Mouse (Mus musculus) hindbrain, postnatal 0 days (tissue): ENCODE measurements around the gene Unc13b. TPM values are rescaled to one million over a fixed set of nuclear protein-coding genes. Genes with fewer than 3 reads are reported as not detected.

Source experiments
- ATAC-seq: fragments of 200-750 bp; cut with Nextera tagmentation; 2 replicates; pipeline ENCODE4 v1.8.0; 2017; ENCODE audit warnings: mild to moderate bottlenecking, moderate TSS enrichment, moderate library complexity
- DNase-seq: peaks from one replicate; pipeline ENCODE4 v3.0.0-alpha.2; 2015; ENCODE audit warnings: low spot score
- H3K27ac ChIP-seq: fragments of 300-500 bp; sonication (generic); 2 replicates; pipeline ENCODE4 v1.5.1; 2014; ENCODE audit warnings: mild to moderate bottlenecking
- H3K27me3 ChIP-seq: fragments of 300-500 bp; sonication (generic); 2 replicates; pipeline ENCODE4 v1.6.1; 2014; ENCODE audit warnings: low read length, mixed read lengths; ENCODE audit not compliant: insufficient read depth
- H3K36me3 ChIP-seq: fragments of 300-500 bp; sonication (generic); 2 replicates; pipeline ENCODE4 v1.6.1; 2014; ENCODE audit warnings: low read length, mixed read lengths; ENCODE audit not compliant: insufficient read depth
- H3K4me1 ChIP-seq: fragments of 300-500 bp; sonication (generic); 2 replicates; pipeline ENCODE4 v1.6.1; 2014; ENCODE audit warnings: antibody characterized with exemption, low read length, mixed read lengths; ENCODE audit not compliant: insufficient read depth
- H3K4me2 ChIP-seq: fragments of 300-500 bp; sonication (generic); 2 replicates; pipeline ENCODE4 v1.6.1; 2014; ENCODE audit warnings: low read depth, mild to moderate bottlenecking, low read length, moderate library complexity, mixed read lengths
- H3K4me3 ChIP-seq: fragments of 300-500 bp; sonication (generic); 2 replicates; pipeline ENCODE4 v1.5.1; 2014; ENCODE audit warnings: low read length
- H3K9ac ChIP-seq: fragments of 300-500 bp; sonication (generic); replicated peaks from 2 replicates; pipeline ENCODE4 v1.6.1; 2014; ENCODE audit warnings: mild to moderate bottlenecking, low read length, moderate library complexity, mixed read lengths
- H3K9me3 ChIP-seq: fragments of 300-500 bp; sonication (generic); 2 replicates; pipeline ENCODE4 v1.6.1; 2016; ENCODE audit warnings: low read length, mixed read lengths
- CTCF ChIP-seq: IDR thresholded peaks from 2 replicates; pipeline ENCODE4 v1.5.1; 2016; ENCODE audit warnings: antibody characterized with exemption, control low read depth, low read depth
- WGBS: fragments of 180-500 bp; shearing (Covaris S2); extraction: QIAGEN DNeasy Blood & Tissue Kit; methylation state at CpG from one replicate; pipeline ENCODE4 v1.1.7; 2014; 5-methylcytosine and 5-hydroxymethylcytosine counted together
- polyA plus RNA-seq: library from polyadenylated mRNA; unstranded; fragments of >200 nt; fragmentation: Nextera tagmentation; extraction: Ambion mirVana; gene quantifications from 2 replicates; pipeline ENCODE4 v1.2.1, GENCODE M21; 2015
- total RNA-seq: library from RNA; depleted of rRNA; stranded (reverse); fragments of >200 nt; gene quantifications from 2 replicates; pipeline ENCODE4 v1.2.3, GENCODE M21; 2014

Gene Unc13b
- total and polyA plus RNA-seq, 2 experiments from 2014 or later: 6.6 to 40.4 TPM

GRCm38 (mm10) chr4:43089950-43090349 is 31.2 kb downstream of the Unc13b start:
- Histone ChIP-seq H3K4me2 (no peak overlapping the region), H3K36me3 (no peaks in the 10 kb centered on the region), H3K27me3 (no peaks in the 10 kb centered on the region), H3K4me1 (no peaks in the 10 kb centered on the region), H3K4me3 (no peak overlapping the region), H3K9me3 (no peaks in the 10 kb centered on the region), H3K9ac (no peak overlapping the region), H3K27ac (no peak overlapping the region)
- TF ChIP-seq CTCF: no peak
- ATAC-seq (no peak), DNase-seq (no peak)
- WGBS: 90% methylated on average over 2 of the region's 2 CpGs

- no peak for ATAC-seq
- Histone ChIP-seq H3K9ac (no peak overlapping the region), H3K27ac (no peak overlapping the region), H3K36me3 (no peaks in the 10 kb centered on the region), H3K27me3 (no peaks in the 10 kb centered on the region), H3K9me3 (no peaks in the 10 kb centered on the region), H3K4me1 (no peaks in the 10 kb centered on the region), H3K4me3 (no peak overlapping the region), H3K4me2 (no peak overlapping the region)
- DNase-seq: no peak
- TF ChIP-seq CTCF: no peak
- 85% methylated on average over 4 of the region's 4 CpGs for WGBS
These were observed 32.4 kb downstream of the Unc13b start for GRCm38 (mm10) chr4:43091183-43091582.

- Histone ChIP-seq H3K36me3 (no peaks in the 10 kb centered on the region), H3K4me1 (no peaks in the 10 kb centered on the region), H3K9ac (no peak overlapping the region), H3K4me3 (no peak overlapping the region), H3K27ac (no peak overlapping the region), H3K27me3 (no peaks in the 10 kb centered on the region), H3K9me3 (no peaks in the 10 kb centered on the region), H3K4me2 (no peak overlapping the region)
- DNase-seq (no peak), ATAC-seq (no peak)
- TF ChIP-seq CTCF: no peak
These were observed 54.7 kb downstream of the Unc13b start for GRCm38 (mm10) chr4:43113491-43113890.

GRCm38 (mm10) chr4:43114512-43114911 is 55.8 kb downstream of the Unc13b start:
- DNase-seq: no peak
- no peaks in the 10 kb centered on the region for H3K4me1 ChIP-seq
- no peaks in the 10 kb centered on the region for H3K36me3 ChIP-seq
- no peak overlapping the region for H3K27ac ChIP-seq
- no peak overlapping the region for H3K9ac ChIP-seq
- no peaks in the 10 kb centered on the region for H3K27me3 ChIP-seq
- no peaks in the 10 kb centered on the region for H3K9me3 ChIP-seq
- no peak overlapping the region for H3K4me3 ChIP-seq
- no peak overlapping the region for H3K4me2 ChIP-seq
- TF ChIP-seq CTCF: no peak
- ATAC-seq: no peak
- 85% methylated on average over 2 of the region's 2 CpGs for WGBS

- no peak for ATAC-seq
- DNase-seq: peak; percentile 78
- Histone ChIP-seq H3K9ac (no peak overlapping the region), H3K9me3 (no peaks in the 10 kb centered on the region), H3K4me1 (no peaks in the 10 kb centered on the region), H3K27ac (no peak overlapping the region), H3K36me3 (no peaks in the 10 kb centered on the region), H3K27me3 (no peaks in the 10 kb centered on the region), H3K4me3 (no peak overlapping the region), H3K4me2 (no peak overlapping the region)
- WGBS: 20% methylated on average over 2 of the region's 2 CpGs
- TF ChIP-seq CTCF: peak; percentile 81
These were observed 56.2 kb downstream of the Unc13b start for GRCm38 (mm10) chr4:43114946-43115345.

- Histone ChIP-seq H3K9ac (no peak overlapping the region), H3K4me3 (no peak overlapping the region), H3K9me3 (no peaks in the 10 kb centered on the region), H3K36me3 (no peaks in the 10 kb centered on the region), H3K4me2 (no peak overlapping the region), H3K4me1 (no peaks in the 10 kb centered on the region), H3K27ac (no peak overlapping the region), H3K27me3 (no peaks in the 10 kb centered on the region)
- ATAC-seq (no peak), DNase-seq (no peak)
- 88% methylated on average over 2 of the region's 2 CpGs for WGBS
- no peak for TF ChIP-seq CTCF
These were observed 57.5 kb downstream of the Unc13b start for GRCm38 (mm10) chr4:43116249-43116648.

- TF ChIP-seq CTCF: no peak
- no peaks in the 10 kb centered on the region for H3K27me3 ChIP-seq
- H3K27ac ChIP-seq: no peak overlapping the region
- no peak overlapping the region for H3K9ac ChIP-seq
- H3K36me3 ChIP-seq: no peaks in the 10 kb centered on the region
- DNase-seq: no peak
- H3K4me3 ChIP-seq: no peak overlapping the region
- ATAC-seq: no peak
- H3K4me2 ChIP-seq: no peak overlapping the region
- no peaks in the 10 kb centered on the region for H3K9me3 ChIP-seq
- WGBS: 91% methylated on average over 3 of the region's 3 CpGs
- no peaks in the 10 kb centered on the region for H3K4me1 ChIP-seq
These were observed 71.0 kb downstream of the Unc13b start for GRCm38 (mm10) chr4:43129750-43130149.
